8 mouse cellular contexts compared by ENCODE assay signal in genomic region chr4:41165693-41166475, GRCm38 (mm10). TPM values are rescaled to one million over a fixed set of nuclear protein-coding genes. Genes with fewer than 3 reads are reported as not detected.
DNase-seq lines count a peak whose midpoint lies in the region; ATAC-seq and TF ChIP-seq lines count a peak whose summit lies in the region.

No protein-coding gene starts in this region.

- no peak overlapping the region; the same call in none of the 2 replicates for H3K9ac ChIP-seq in liver, embryonic 14.5 days (replicated peaks)
- no peak overlapping the region for H3K9ac ChIP-seq in neural tube, embryonic 13.5 days

- peak; percentile 54 for DNase-seq in CD4-positive helper T cell, adult 2 months (ENCODE audit: low read depth, low spot score)
- DNase-seq in brain, embryonic 18.5 days (ENCODE audit: low read depth, low spot score): peak; percentile 49
- peak; percentile 67 to 86 for DNase-seq in heart, postnatal 10 days
- peak; percentile 89 to 90 for DNase-seq in kidney, postnatal 4 days
- peak; percentile 53 to 57 (median 57) for DNase-seq in liver, embryonic 14.5 days (ENCODE audit: low read depth in 3 of 3, low spot score in 3 of 3)
- DNase-seq in testis, postnatal 14 days (ENCODE audit: low spot score): peak; percentile 28

- peaks cover 5% of the 10 kb centered on the region for H3K36me3 ChIP-seq in liver, embryonic 14.5 days (replicated peaks; ENCODE audit: control insufficient read depth, insufficient read depth, low read depth)
- H3K36me3 ChIP-seq in neural tube, embryonic 13.5 days: peaks cover 12% of the 10 kb centered on the region

- H3K27ac ChIP-seq in liver, embryonic 14.5 days: peak overlapping the region; percentile 65
- peak overlapping the region; percentile 57 for H3K27ac ChIP-seq in neural tube, embryonic 13.5 days (replicated peaks)

- peak; percentile 69 for TF ChIP-seq CTCF in liver, embryonic 14.5 days (IDR thresholded peaks at IDR 0.05; ENCODE audit: low read depth)

- peaks cover 17% of the 10 kb centered on the region in 2 experiments for H3K4me1 ChIP-seq in liver, embryonic 14.5 days (replicated peaks; ENCODE audit: control insufficient read depth in 2 of 2, insufficient read depth in 2 of 2, low read length in 1 of 2)
- peaks cover 13% of the 10 kb centered on the region for H3K4me1 ChIP-seq in neural tube, embryonic 13.5 days (replicated peaks)

- H3K4me2 ChIP-seq in liver, embryonic 14.5 days (ENCODE audit: low read depth): peak overlapping the region; percentile 37
- no peak overlapping the region for H3K4me2 ChIP-seq in neural tube, embryonic 13.5 days

- H3K4me3 ChIP-seq in liver, embryonic 14.5 days (ENCODE audit: insufficient read depth in 1 of 2, low read depth in 2 of 2, low read length in 2 of 2): no peak overlapping the region
- H3K4me3 ChIP-seq in neural tube, embryonic 13.5 days: no peak overlapping the region

- H3K9me3 ChIP-seq in liver, embryonic 14.5 days (ENCODE audit: control insufficient read depth, low read length): no peaks in the 10 kb centered on the region
- H3K9me3 ChIP-seq in neural tube, embryonic 13.5 days: no peaks in the 10 kb centered on the region

- 43% methylated on average over 6 of the region's 6 CpGs for WGBS in liver, embryonic 14.5 days (ENCODE audit: insufficient replicate concordance)
- WGBS in neural tube, embryonic 13.5 days: 66% methylated on average over 6 of the region's 6 CpGs

- TF ChIP-seq EP300 in liver, embryonic 14.5 days (IDR thresholded peaks at IDR 0.05; ENCODE audit: low read depth): peak; percentile 65

- H3K27me3 ChIP-seq in liver, embryonic 14.5 days (ENCODE audit: control insufficient read depth, insufficient read depth, low read length): no peaks in the 10 kb centered on the region
- H3K27me3 ChIP-seq in neural tube, embryonic 13.5 days: no peaks in the 10 kb centered on the region

- intact Hi-C loops in heart, postnatal 10 days (cut with DNase I): loop anchor here (1.0 to 2.0 kb wide), 2 partner anchors 37 to 115 kb away; no protein-coding TSS in a partner anchor

- ATAC-seq in erythroid progenitor cell, adult 5-6 weeks (replicated peaks; ENCODE audit: low FRiP score, poor library complexity, severe bottlenecking): peak; percentile 59; the same call in 1 of the 2 replicates
- peak; percentile 68; the same call in 1 of the 2 replicates for ATAC-seq in liver, embryonic 14.5 days (ENCODE audit: insufficient read depth)
- peak; percentile 15; the same call in 1 of the 2 replicates for ATAC-seq in neural tube, embryonic 13.5 days (ENCODE audit: low read depth)

RNA-seq across cellular contexts. Expression of gene Ube2r2, which starts 30.3 kb away (rescaled TPM):
- total RNA-seq in erythroid progenitor cell, adult 5-6 weeks (2015; ENCODE audit: low replicate concordance): 108 and 121 TPM in 2 replicates
- total RNA-seq in erythroid progenitor cell, adult 5-6 weeks (2017; ENCODE audit: low replicate concordance): 64.3 and 82.5 TPM in 2 replicates
- 100 to 1,000 TPM; 123 to 137 TPM for total RNA-seq in heart, postnatal 10 days (2021)
- 14.7 and 44.4 TPM in 2 replicates for polyA plus RNA-seq in liver, embryonic 14.5 days (2012; rRNA removed)
- 31.9 and 38.4 TPM in 2 replicates for polyA plus RNA-seq in liver, embryonic 14.5 days (2014; fragmentation: Nextera tagmentation; extraction: Ambion mirVana)
- 70.0 and 79.9 TPM in 2 replicates for polyA plus RNA-seq in neural tube, embryonic 13.5 days (2015; fragmentation: Nextera tagmentation; extraction: Ambion mirVana)

RNA-seq across cellular contexts. Expression of gene Nol6, which starts 41.6 kb away (rescaled TPM):
- total RNA-seq in erythroid progenitor cell, adult 5-6 weeks (2015; ENCODE audit: low replicate concordance): 3.4 and 4.7 TPM in 2 replicates
- total RNA-seq in erythroid progenitor cell, adult 5-6 weeks (2017; ENCODE audit: low replicate concordance): 1.8 and 3.5 TPM in 2 replicates
- total RNA-seq in heart, postnatal 10 days (2021): 10 to 100 TPM; 21.3 to 22.8 TPM
- 9.4 and 9.5 TPM in 2 replicates for polyA plus RNA-seq in liver, embryonic 14.5 days (2012; rRNA removed)
- 8.5 and 10.2 TPM in 2 replicates for polyA plus RNA-seq in liver, embryonic 14.5 days (2014; fragmentation: Nextera tagmentation; extraction: Ambion mirVana)
- polyA plus RNA-seq in neural tube, embryonic 13.5 days (2015; fragmentation: Nextera tagmentation; extraction: Ambion mirVana): 30.0 and 32.6 TPM in 2 replicates

Comparison
In these comparisons a context has a peak if more than half of its experiments do, and no peak if none do; other contexts are left out.
1. DNase-seq: peak in every context shown above with its lines; median percentile 90 in kidney, postnatal 4 days; 76 in heart, postnatal 10 days; 57 in liver, embryonic 14.5 days; 54 in CD4-positive helper T cell, adult 2 months; 49 in brain, embryonic 18.5 days; 28 in testis, postnatal 14 days.
2. ATAC-seq: peak in every context shown above with its lines; median percentile 68 in liver, embryonic 14.5 days; 59 in erythroid progenitor cell, adult 5-6 weeks; 15 in neural tube, embryonic 13.5 days.